Mouse (Mus musculus): ENCODE results near the gene Lpar3. TPM values are rescaled to one million over a fixed set of nuclear protein-coding genes. Genes with fewer than 3 reads are reported as not detected.

Lpar3 gene
- polyA plus RNA-seq, 1 experiment = 12.8 TPM

DNA sequence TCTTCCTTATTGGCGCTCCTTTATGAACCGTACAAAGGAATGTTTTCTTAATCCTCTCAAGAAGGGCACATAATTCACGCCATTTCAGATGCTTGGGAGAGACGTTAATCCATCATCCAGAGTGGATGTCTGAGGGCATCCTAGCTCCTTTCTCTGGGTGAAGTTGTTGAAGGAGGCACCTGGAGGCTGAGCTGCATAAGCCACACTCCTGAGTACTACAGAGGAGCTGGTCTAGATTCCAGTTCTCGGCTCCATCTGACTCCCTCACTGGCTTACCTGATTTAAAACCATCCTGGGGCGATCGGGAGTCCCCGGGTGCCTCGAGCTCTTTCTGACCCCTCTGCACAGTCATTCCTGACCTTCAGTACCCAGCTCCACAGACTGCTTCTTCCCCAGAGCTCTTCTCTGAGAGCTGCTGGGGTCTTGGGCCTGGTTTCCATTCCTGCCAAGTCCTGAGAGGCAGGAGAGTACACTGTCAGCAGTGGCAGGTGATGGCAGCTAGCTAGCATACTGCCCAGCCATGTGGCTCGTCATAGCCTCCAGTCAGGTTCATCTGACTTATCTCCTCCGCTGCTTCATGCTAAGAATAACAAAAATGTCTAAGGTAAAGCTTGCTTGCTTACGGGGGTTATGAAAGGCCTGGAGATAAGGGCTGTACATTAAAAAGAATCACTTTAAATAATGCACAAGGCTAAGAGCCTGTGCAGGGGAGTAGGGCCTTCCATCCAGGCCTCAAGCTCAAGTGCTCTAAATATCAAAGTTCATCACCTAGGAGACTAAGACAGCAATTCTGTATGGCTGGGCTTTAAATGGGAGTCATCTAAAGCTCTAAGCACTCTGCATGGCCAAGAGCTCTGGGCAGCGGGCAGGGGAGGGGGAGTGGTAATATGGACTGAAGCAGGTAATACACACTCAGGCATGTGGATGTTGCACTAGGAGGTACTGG, 57.7 kb downstream of the Lpar3 start:
- no peaks in the 10 kb centered on the region for H3K27me3 ChIP-seq (ENCODE audit: control insufficient read depth, insufficient read depth, low read length)
- no peak overlapping the region for H3K4me3 ChIP-seq (ENCODE audit: low read depth, low read length)
- TF ChIP-seq POLR2A (IDR thresholded peaks at IDR 0.05; ENCODE audit: low read depth, low read length) (no peak), CTCF (IDR thresholded peaks at IDR 0.05; ENCODE audit: extremely low read depth, insufficient read length, insufficient replicate concordance, low read depth, low read length) (no peak)
- WGBS = 70% methylated on average over 13 of the region's 13 CpGs
- H3K27ac ChIP-seq (ENCODE audit: insufficient read depth, low read depth, low read length) = no peak overlapping the region
- no peaks in the 10 kb centered on the region for H3K4me1 ChIP-seq (ENCODE audit: control insufficient read depth, insufficient read depth, insufficient read length, low read length)
- H3K36me3 ChIP-seq (ENCODE audit: control insufficient read depth, insufficient read depth, low read length) = no peaks in the 10 kb centered on the region

- no peaks in the 10 kb centered on the region for H3K27me3 ChIP-seq (ENCODE audit: control insufficient read depth, insufficient read depth, low read length)
- no peak overlapping the region for H3K27ac ChIP-seq (ENCODE audit: insufficient read depth, low read depth, low read length)
- 18% methylated on average over 3 of the region's 3 CpGs for WGBS
- H3K4me3 ChIP-seq (ENCODE audit: low read depth, low read length) = no peak overlapping the region
- no peaks in the 10 kb centered on the region for H3K36me3 ChIP-seq (ENCODE audit: control insufficient read depth, insufficient read depth, low read length)
- TF ChIP-seq POLR2A (IDR thresholded peaks at IDR 0.05; ENCODE audit: low read depth, low read length) = no peak
- TF ChIP-seq CTCF (IDR thresholded peaks at IDR 0.05; ENCODE audit: extremely low read depth, insufficient read length, insufficient replicate concordance, low read depth, low read length) = no peak
- H3K4me1 ChIP-seq (ENCODE audit: control insufficient read depth, insufficient read depth, insufficient read length, low read length) = no peaks in the 10 kb centered on the region
These were observed 63.1 kb downstream of the Lpar3 start for GRCm38 (mm10) chr3:146283732-146284361.

- H3K27ac ChIP-seq (ENCODE audit: insufficient read depth, low read depth, low read length) = no peak overlapping the region
- 81% methylated on average over 4 of the region's 4 CpGs for WGBS
- TF ChIP-seq POLR2A (IDR thresholded peaks at IDR 0.05; ENCODE audit: low read depth, low read length) (no peak), CTCF (IDR thresholded peaks at IDR 0.05; ENCODE audit: extremely low read depth, insufficient read length, insufficient replicate concordance, low read depth, low read length) (no peak)
These were observed 65.4 kb downstream of the Lpar3 start for GRCm38 (mm10) chr3:146286118-146286517.

DNA sequence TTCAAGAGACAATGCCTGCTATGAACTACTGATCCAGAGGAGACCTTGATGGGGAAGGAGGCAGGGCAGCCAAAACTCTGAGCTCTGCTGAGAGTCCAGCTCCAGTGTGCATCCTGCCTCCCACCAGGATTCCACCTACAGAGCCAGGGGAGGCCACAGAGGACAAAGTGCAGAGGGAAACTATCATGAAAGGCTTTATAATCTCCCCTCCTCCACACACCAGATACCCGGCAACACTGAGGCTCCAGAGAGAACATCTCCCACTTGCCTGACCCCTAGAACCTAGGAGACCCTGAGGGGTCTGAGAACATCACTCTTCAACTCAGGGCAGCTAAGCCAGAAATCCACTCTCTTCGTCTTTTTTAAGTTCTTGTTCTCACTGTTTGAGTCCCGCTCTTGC, 71.2 kb downstream of the Lpar3 start:
- TF ChIP-seq CTCF (IDR thresholded peaks at IDR 0.05; ENCODE audit: extremely low read depth, insufficient read length, insufficient replicate concordance, low read depth, low read length) = no peak
- TF ChIP-seq POLR2A (IDR thresholded peaks at IDR 0.05; ENCODE audit: low read depth, low read length) = no peak

More at GRCm38 (mm10) chr3:146286118-146286517, 65.4 kb downstream of the Lpar3 start:
- no peaks in the 10 kb centered on the region for H3K27me3 ChIP-seq (ENCODE audit: control insufficient read depth, insufficient read depth, low read length)
- no peaks in the 10 kb centered on the region for H3K4me1 ChIP-seq (ENCODE audit: control insufficient read depth, insufficient read depth, insufficient read length, low read length)
- H3K4me3 ChIP-seq (ENCODE audit: low read depth, low read length) = no peak overlapping the region
- H3K36me3 ChIP-seq (ENCODE audit: control insufficient read depth, insufficient read depth, low read length) = no peaks in the 10 kb centered on the region

DNA sequence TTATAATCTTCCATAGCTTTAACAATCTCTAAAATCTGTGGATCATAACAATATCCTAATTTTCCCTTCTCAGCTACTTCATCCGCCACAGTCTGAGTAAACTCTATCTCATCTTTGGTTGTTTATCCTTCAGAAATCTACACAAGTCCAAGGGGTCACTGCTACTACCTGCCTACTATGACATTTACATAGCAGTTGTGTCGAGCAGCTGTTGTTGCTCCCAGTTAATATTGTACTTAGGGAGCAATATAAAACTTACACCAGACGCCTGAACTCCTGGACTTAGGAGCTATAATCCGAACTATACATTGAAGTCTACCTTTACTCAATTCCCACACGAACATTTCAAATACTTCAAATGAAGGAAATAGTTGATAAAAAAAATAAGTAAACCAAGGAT, 71.8 kb downstream of the Lpar3 start:
- TF ChIP-seq POLR2A (IDR thresholded peaks at IDR 0.05; ENCODE audit: low read depth, low read length) (no peak), CTCF (IDR thresholded peaks at IDR 0.05; ENCODE audit: extremely low read depth, insufficient read length, insufficient replicate concordance, low read depth, low read length) (no peak)
- Histone ChIP-seq H3K4me1 (ENCODE audit: control insufficient read depth, insufficient read depth, insufficient read length, low read length) (peaks cover 4% of the 10 kb centered on the region; the same call in 1 of the 2 replicates), H3K27ac (ENCODE audit: insufficient read depth, low read depth, low read length) (no peak overlapping the region), H3K4me3 (ENCODE audit: low read depth, low read length) (no peak overlapping the region), H3K36me3 (ENCODE audit: control insufficient read depth, insufficient read depth, low read length) (no peaks in the 10 kb centered on the region), H3K27me3 (ENCODE audit: control insufficient read depth, insufficient read depth, low read length) (no peaks in the 10 kb centered on the region)
- 20% methylated on average over 5 of the region's 5 CpGs for WGBS

More for the DNA sequence above, 71.2 kb downstream of the Lpar3 start:
- H3K27me3 ChIP-seq (ENCODE audit: control insufficient read depth, insufficient read depth, low read length) = no peaks in the 10 kb centered on the region
- no peaks in the 10 kb centered on the region for H3K36me3 ChIP-seq (ENCODE audit: control insufficient read depth, insufficient read depth, low read length)
- 37% methylated on average over 3 of the region's 3 CpGs for WGBS
- H3K4me3 ChIP-seq (ENCODE audit: low read depth, low read length) = no peak overlapping the region
- H3K27ac ChIP-seq (ENCODE audit: insufficient read depth, low read depth, low read length) = no peak overlapping the region
- H3K4me1 ChIP-seq (ENCODE audit: control insufficient read depth, insufficient read depth, insufficient read length, low read length) = peaks cover 4% of the 10 kb centered on the region; the same call in 1 of the 2 replicates

DNA sequence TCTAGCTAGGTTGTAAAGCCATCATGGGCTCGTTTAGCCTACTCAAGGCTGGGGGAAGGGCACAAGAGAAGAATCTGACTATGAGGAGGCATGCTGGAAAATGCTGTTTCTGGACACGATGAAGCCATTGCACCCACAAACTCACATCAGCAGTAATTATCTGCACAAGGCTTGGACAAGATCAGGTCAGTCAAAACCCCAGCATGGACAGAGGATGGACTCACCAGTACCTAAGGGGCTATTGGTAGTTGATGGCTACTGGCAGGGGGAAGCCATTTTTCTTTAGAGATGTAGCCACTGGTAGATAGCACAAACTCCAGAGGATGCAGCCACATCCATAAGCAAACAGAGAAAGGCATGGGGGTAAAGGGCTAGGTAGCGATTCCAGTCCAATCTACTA, 81.7 kb downstream of the Lpar3 start:
- TF ChIP-seq CTCF (IDR thresholded peaks at IDR 0.05; ENCODE audit: extremely low read depth, insufficient read length, insufficient replicate concordance, low read depth, low read length) (no peak), POLR2A (IDR thresholded peaks at IDR 0.05; ENCODE audit: low read depth, low read length) (no peak)
- Histone ChIP-seq H3K27me3 (ENCODE audit: control insufficient read depth, insufficient read depth, low read length) (no peaks in the 10 kb centered on the region), H3K27ac (ENCODE audit: insufficient read depth, low read depth, low read length) (no peak overlapping the region), H3K4me3 (ENCODE audit: low read depth, low read length) (no peak overlapping the region), H3K36me3 (ENCODE audit: control insufficient read depth, insufficient read depth, low read length) (no peaks in the 10 kb centered on the region), H3K4me1 (ENCODE audit: control insufficient read depth, insufficient read depth, insufficient read length, low read length) (no peaks in the 10 kb centered on the region)
- 88% methylated on average over 3 of the region's 3 CpGs for WGBS

DNA sequence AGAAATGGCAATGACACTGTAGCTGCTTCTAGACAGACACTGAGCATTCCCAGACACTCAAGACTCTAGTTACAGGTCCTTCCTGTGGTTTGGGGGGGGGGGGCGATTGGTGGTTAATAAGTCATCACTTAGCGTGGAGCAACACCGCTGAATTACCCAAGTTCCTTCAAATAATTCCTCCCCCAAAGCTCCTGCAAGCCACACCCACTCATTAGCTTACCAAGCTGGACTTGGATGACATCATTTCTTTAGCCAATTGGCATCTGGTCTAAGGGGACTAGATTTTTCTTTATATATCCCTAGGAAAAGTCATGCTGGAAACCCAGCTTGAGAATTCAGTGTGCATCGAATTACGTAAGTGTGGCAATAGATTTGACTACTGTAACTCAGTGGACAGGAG, 82.4 kb downstream of the Lpar3 start:
- H3K27me3 ChIP-seq (ENCODE audit: control insufficient read depth, insufficient read depth, low read length) = no peaks in the 10 kb centered on the region
- 65% methylated on average over 5 of the region's 5 CpGs for WGBS
- H3K36me3 ChIP-seq (ENCODE audit: control insufficient read depth, insufficient read depth, low read length) = no peaks in the 10 kb centered on the region
- H3K27ac ChIP-seq (ENCODE audit: insufficient read depth, low read depth, low read length) = no peak overlapping the region
- TF ChIP-seq POLR2A (IDR thresholded peaks at IDR 0.05; ENCODE audit: low read depth, low read length) = no peak
- no peak for TF ChIP-seq CTCF (IDR thresholded peaks at IDR 0.05; ENCODE audit: extremely low read depth, insufficient read length, insufficient replicate concordance, low read depth, low read length)
- no peaks in the 10 kb centered on the region for H3K4me1 ChIP-seq (ENCODE audit: control insufficient read depth, insufficient read depth, insufficient read length, low read length)
- H3K4me3 ChIP-seq (ENCODE audit: low read depth, low read length) = no peak overlapping the region

All from small intestine, adult 2 months (tissue).